Mouse (Mus musculus) left cerebral cortex, adult 11 months (tissue): ENCODE data around the gene Gm21969.

ENCODE experiments used
- DNase-seq: peaks from one replicate; pipeline ENCODE4 v3.0.0; 2022; ENCODE audit warnings: low spot score

The Gm21969 gene

DNA sequence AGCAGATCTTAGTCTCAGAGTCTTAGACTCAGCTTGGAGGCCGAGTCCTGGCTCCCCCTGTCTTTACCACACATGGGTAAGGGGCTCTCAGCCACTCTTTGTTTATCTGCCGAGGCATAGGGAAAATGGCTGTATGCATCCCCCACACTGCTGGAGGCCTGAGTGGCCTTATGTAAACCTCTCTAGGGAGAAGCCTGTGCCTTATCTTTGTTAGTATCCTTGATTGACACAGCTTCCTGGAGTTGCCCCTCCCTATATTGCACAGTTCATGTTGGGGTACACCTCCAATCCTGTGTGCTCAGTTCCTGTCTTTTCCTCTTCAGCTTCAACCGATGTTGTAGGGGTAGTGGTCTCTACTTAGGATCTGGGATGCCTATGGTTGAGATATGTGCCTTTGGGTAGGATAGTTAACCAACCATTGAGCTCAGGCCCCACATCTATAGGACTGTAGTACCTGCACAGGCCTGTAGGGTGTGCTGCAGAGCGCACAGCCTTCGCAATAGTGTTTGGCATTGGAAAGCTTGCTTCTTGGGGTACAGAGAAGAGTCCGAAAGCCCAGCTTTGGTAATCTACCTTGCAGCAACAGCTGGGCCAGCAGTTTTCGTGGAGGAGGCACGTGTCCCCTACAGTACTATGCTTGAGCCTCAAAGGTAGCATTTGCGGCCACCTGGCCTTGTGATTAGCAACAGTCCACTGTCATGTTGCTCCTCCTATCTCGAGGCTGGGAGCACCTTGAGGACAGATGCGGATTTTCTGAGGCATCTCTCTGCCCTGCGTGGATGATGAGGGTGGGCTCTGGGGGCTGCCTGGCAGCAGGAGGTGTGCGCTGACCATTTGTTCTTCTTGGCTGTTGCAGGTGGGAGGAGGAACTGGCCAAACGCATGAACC, at the start of gene Gm21969:
TSS of gene Gm21969 (plus strand) at position 830 of the 888 bp plus-strand sequence.
- no peak for DNase-seq

GRCm38 (mm10) chr4:139555235-139555634, 47.8 kb upstream of the Gm21969 start:
- no peak for DNase-seq

- no peak for DNase-seq
Observed at GRCm38 (mm10) chr4:139555951-139556350, 47.0 kb upstream of the Gm21969 start.

GRCm38 (mm10) chr4:139568361-139568760, 34.6 kb upstream of the Gm21969 start:
- DNase-seq: no peak

DNA sequence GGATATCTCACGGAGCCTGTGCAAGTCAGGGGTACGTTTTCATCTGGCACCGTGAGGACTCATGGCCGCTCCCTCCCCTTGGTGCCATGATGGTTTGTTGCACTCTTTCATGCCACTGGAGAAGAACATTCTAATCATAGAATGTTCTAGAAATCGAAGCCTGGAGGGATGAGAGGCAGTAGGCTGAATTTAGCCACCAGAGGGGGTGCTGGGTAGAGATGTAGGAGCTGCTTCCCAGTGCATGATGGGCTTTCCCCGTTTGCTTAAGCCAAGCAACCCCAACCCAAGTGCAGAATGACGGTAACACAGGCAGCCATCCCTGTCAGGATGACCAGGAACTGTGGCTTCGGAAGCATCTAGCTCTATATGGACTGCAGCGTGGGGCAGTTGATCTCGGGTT, 32.2 kb upstream of the Gm21969 start:
- no peak for DNase-seq

- no peak for DNase-seq
Observed at GRCm38 (mm10) chr4:139572928-139573512, 30.0 kb upstream of the Gm21969 start.

DNA sequence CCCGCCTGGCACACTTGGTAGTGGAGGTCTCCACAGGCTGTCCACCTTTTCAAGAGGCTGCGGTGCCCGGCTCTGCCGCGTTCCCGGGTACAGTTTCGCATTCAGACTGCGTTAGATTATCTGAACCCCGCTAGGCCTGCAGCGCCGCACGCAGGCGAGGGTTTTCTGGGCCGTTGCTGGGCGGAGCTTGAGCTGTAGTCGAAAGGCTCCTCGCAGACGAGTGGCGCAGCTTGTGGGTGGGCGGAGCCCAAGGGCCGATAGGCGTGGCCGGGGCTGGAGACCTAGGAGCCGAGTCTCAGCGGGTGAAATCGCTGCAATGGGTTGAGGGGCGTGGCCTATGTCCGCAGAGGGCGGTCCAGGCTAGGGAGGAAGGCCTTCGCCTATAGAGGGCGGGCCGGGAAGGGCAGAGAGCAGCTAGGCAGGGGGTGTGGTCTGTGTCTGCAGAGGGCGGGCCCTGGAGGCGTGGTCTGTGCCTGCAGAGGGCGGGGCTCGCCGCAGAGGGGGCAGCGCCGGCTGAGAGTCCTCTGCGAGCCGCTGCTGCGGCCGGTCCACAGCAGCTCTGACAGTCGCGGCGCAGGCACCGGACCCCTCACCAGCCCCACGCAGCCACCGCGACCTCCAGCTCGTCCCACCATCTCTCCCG, 28.7 kb upstream of the Gm21969 start:
- DNase-seq: peak; percentile 98

GRCm38 (mm10) chr4:139574799-139575672, 27.9 kb upstream of the Gm21969 start:
- no peak for DNase-seq

DNA sequence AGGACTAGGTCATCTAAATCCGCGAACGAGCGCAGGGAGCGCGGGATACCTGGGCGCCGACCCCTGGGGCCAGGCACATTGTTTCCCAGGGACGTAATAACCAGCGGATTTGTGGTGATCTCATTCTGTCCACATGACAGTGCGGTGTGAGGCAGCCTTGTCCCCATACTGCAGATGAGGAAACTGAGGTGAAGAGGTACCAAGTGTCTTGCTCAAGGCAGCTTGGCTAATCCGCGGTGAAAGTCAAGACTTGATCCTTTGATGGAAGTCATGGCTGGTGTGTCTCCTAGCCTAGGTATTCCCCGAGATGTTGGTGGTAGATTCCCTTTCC, 27.3 kb upstream of the Gm21969 start:
- no peak for DNase-seq

DNA sequence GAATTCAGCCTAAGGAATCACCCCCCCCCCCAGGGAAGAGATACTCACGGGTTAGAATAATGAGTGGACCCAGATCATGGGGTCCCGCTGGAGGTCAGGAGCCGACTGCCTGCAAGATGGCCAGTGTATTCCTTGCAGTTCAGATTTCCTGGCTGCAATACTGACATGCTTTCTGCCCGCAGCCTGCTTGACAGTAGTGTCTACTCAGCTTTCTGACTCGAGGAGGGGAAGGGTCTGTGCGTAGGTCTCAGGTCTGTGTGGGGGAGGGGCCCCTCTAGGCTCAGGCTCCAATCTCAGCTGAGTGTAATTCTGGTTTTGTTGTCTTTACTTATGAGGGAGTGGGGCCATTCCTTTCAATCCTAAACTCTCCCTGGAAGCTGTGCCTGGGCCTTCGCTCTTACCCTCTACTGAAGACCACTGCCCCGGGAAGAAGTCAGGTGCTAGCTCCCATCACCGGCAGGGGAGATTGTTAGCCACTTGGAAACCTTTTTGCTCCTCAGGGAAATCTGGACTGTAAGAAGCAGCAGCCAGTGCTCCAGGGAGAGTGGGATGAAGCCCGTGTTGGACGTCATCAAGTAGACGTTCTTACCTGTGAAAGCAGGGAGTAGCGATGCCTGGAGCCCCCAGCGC, 26.6 kb upstream of the Gm21969 start:
- no peak for DNase-seq

DNA sequence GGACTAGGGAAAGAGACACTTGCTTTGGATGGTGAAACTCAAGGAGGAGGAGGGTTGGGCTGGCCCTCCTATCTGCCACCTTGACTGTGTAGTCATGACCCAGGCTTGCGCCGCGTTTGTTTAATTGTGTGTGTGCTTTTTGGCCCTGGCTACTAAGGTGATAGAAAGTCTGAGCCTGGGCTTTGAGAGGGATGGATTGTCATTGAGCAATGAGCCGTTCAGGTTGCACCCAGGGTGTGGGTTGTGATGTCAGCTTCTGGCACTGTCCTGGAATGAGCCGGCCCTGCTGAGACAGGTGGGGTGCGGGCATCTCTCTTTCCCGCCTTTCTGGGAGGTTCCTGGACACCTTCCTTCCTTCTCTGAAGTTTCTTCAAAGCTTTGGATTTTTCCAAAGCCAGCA, 26.0 kb upstream of the Gm21969 start:
- DNase-seq: no peak

- no peak for DNase-seq
Observed at GRCm38 (mm10) chr4:139578389-139578788, 24.6 kb upstream of the Gm21969 start.

DNA sequence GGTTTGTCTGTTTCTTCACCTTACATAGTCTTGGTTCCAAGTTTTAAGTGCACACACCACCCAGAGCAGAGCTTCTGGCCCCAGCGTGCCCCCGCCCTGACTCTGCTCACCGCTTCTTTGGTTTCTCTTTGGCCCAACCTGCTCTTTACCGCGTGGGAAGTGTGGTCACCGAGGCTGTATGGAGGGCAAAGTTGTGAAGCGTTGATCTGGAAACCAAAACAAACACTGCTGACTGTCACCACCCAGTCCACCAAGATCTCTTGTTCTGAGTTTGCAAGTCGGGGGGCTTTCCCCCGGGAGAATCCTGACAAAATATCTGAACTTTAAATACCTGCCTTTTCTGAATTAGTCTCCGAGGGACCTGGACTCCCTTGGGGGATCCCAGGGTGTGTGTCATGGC, 24.0 kb upstream of the Gm21969 start:
- no peak for DNase-seq

GRCm38 (mm10) chr4:139579466-139579865, 23.5 kb upstream of the Gm21969 start:
- no peak for DNase-seq

DNA sequence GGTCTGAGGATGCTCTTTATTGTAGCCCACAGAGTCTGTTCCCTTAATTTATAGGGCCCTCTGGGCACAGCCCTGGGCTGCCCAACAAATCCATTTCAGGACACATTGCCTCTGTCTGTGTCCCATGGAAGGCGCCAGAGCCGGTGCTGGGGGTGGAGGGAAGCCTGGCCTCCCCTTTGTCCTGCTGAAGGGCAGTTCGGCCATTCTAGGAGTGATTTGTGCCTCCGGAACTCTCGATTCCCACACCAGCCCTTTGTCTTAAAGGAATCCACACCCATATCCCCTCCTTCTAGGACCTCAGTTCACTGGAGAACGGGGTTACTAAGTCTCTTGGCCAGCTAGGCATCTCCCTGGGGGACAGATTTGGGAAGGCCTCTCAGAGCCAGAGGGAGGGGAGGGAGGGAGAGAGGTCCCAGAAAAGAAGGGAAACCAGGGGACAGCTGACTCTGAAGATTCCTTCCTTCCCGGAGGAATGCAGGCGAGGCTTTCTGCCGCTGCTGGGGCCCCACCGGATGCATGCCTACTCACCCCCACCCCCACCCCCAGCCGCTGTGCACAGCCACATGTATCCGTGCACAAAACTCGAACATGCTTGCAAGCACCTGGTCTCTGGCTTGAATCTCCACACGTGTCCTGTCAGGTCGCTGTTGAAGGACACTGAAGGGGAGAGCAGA, 22.2 kb upstream of the Gm21969 start:
- no peak for DNase-seq

DNA sequence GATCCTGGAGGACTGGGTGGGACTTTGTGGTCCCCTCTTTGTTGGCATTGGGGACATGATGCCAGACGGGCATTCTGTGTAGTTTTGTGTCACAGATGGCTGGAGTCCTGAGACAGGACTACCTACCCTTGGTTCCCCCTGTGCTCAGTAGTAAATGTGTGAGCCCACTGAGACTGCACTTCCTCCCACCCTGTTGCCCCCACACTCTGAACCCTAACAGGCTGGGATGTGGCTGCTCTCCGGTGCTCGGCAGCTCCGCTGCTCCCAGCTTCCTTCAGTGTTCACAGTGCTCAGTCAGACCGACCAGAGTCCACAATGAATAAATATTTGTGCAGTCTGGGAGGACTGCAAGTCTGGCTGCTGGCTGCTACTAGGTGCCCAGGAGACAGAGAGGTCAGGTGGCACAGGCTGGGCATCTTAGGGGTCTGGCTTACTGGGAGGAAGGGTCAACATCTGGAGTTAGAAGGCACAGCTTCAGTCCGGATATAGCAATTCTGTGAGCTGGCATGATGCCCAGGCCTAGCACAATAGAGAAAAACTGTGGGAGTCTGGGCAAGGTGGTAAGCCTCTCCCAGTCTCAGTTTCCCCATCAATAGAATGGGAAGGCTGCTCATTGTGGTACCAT, 21.4 kb upstream of the Gm21969 start:
- DNase-seq: no peak

GRCm38 (mm10) chr4:139582346-139582745, 20.6 kb upstream of the Gm21969 start:
- DNase-seq: no peak

- DNase-seq: no peak
Observed at GRCm38 (mm10) chr4:139582903-139583302, 20.1 kb upstream of the Gm21969 start.

- no peak for DNase-seq
Observed at GRCm38 (mm10) chr4:139583629-139584245, 19.2 kb upstream of the Gm21969 start.

DNA sequence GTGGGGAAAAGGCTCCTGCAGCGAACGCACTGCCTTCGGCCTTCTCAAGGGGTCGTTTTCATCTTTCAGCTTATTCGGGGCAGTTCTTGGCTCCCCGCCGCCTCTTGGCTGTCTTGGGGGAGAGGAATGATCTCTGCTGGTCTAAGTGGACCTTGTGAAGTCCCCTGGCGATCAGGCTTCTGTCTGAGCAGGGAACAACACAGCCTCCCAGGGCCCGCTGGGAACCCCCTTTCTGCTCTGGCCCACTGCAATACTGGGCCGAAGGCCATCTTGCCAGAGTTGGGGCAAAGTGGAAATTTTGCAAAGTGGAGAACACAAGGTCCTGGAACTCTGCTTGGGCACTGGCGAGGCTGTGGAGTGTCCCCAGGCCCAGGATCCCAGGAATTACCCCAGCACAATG, 18.3 kb upstream of the Gm21969 start:
- no peak for DNase-seq
